Mouse (Mus musculus) thymus, adult 2 months (tissue): Measurements from ENCODE around the gene Mdh2.

Experiments
- CTCF ChIP-seq: fragments of 200-500 bp; IDR thresholded peaks from 2 replicates; pipeline ENCODE4 v1.5.1; 2012; ENCODE audit warnings: mild to moderate bottlenecking, control low read depth, low read length, moderate library complexity, borderline replicate concordance; ENCODE audit not compliant: control insufficient read depth, poor library complexity, insufficient read depth; ENCODE audit errors: extremely low read depth
- POLR2A ChIP-seq: fragments of 200-500 bp; IDR thresholded peaks from 2 replicates; pipeline ENCODE4 v1.6.1; 2012; ENCODE audit warnings: mild to moderate bottlenecking, low read length, control low read depth, moderate library complexity; ENCODE audit not compliant: control insufficient read depth, poor library complexity, insufficient read depth; ENCODE audit errors: extremely low read depth

- TF ChIP-seq POLR2A (no peak), CTCF (no peak)
Observed at GRCm38 (mm10) chr5:135734057-135734680, 44.1 kb upstream of the Mdh2 start.
